Mouse (Mus musculus) lung, adult 2 months (tissue): ENCODE measurements at regions not wholly inside any gene's neighbourhood (a gene's known extent, or its start where the extent isn't known, plus 50 kb on each side); places are given as distances from the start of the nearest gene placed in this dataset.

Source experiments
- CTCF ChIP-seq: fragments of 200-500 bp; IDR thresholded peaks from 2 replicates; pipeline ENCODE4 v1.5.1; 2011; ENCODE audit warnings: mild to moderate bottlenecking, low read length, control low read depth; ENCODE audit not compliant: insufficient read depth
- POLR2A ChIP-seq: fragments of 200-500 bp; IDR thresholded peaks from 2 replicates; pipeline ENCODE4 v1.6.1; 2011; ENCODE audit warnings: low read depth, mild to moderate bottlenecking, control low read depth, low read length, borderline replicate concordance; ENCODE audit errors: extremely low read depth

DNA sequence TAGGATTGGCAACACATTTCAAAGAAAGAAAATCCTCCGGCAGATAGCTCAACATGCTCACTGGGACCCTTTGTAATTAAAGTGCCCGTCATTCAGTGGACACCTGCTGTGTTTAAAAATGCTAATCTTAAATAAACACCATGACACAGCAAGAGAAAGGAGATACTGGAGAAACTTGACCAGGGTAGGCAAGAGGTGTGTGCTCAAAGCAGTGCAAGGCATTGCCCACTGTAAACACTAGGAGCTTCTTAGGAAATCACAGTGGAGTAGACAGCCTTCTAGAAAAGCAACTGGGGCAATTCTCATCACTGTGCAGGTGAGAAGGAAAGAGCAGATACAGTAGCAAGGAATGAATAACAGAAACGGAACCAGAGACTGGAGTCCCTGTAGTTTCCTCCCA lies 369.2 kb downstream of the Atp23 start:
- TF ChIP-seq CTCF, result no peak
- TF ChIP-seq POLR2A, result no peak
